Mouse (Mus musculus) layer of hippocampus, adult 18-20 months (tissue): Measurements from ENCODE around the gene Hdac2. TPM values are rescaled to one million over a fixed set of nuclear protein-coding genes. Genes with fewer than 3 reads are reported as not detected.

ENCODE experiments used
- total RNA-seq, 2 experiments: library from RNA; stranded (reverse); gene quantifications; 2 replicates each; pipeline ENCODE4 v1.2.3; 2021

The Hdac2 gene
- total RNA-seq, 2 experiments from 2014 or later: 81.8 to 86.6 TPM

Other genes with a start within 250 kb of the Hdac2 start
- gene Marcks, start 164.4 kb downstream of the Hdac2 start, total RNA-seq: 10 to 100 TPM; 77.4 to 88.5 TPM